Mouse (Mus musculus): ENCODE measurements around the gene Tll1. TPM values are rescaled to one million over a fixed set of nuclear protein-coding genes. Genes with fewer than 3 reads are reported as not detected.

The Tll1 gene
- polyA plus RNA-seq, 1 experiment from 2014 or later, result 2.1 TPM

DNA sequence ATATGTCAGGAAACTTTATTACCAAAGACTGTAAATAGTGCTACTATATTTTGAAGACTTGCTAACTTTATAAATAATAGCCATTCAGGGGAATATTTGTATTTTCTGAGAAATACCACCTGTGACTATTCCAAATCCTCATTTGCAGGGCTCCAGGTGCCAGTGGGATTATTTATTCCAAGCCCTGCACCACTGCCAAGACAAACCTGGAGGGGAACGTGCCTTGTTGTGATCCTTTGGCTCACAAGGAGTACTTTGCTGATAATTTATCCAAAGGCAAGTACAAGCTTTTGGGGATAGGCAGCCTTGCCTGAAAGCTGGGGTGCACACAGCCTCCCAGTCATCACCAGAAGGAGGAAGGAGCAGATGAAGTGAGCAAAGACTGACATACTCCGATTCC is 32.3 kb downstream of the Tll1 start:
- Histone ChIP-seq H3K9ac (ENCODE audit: low read depth, low read length) (no peak overlapping the region), H3K4me2 (ENCODE audit: low read depth, low read length) (no peak overlapping the region), H3K27ac (replicated peaks; ENCODE audit: low read depth, low read length) (no peak overlapping the region), H3K9me3 (ENCODE audit: control insufficient read depth, low read length) (no peaks in the 10 kb centered on the region), H3K27me3 (replicated peaks; ENCODE audit: control insufficient read depth, insufficient read depth, low read length) (no peaks in the 10 kb centered on the region), H3K4me3 (ENCODE audit: low read depth, low read length) (no peak overlapping the region), H3K36me3 (ENCODE audit: control insufficient read depth, insufficient read depth, low read length) (no peaks in the 10 kb centered on the region), H3K4me1 (ENCODE audit: control insufficient read depth, insufficient read depth, low read length) (no peaks in the 10 kb centered on the region)
- DNase-seq (ENCODE audit: low spot score) (no peak), ATAC-seq (ENCODE audit: low read depth) (no peak)
- WGBS, result 68% methylated on average over 2 of the region's 2 CpGs

DNA sequence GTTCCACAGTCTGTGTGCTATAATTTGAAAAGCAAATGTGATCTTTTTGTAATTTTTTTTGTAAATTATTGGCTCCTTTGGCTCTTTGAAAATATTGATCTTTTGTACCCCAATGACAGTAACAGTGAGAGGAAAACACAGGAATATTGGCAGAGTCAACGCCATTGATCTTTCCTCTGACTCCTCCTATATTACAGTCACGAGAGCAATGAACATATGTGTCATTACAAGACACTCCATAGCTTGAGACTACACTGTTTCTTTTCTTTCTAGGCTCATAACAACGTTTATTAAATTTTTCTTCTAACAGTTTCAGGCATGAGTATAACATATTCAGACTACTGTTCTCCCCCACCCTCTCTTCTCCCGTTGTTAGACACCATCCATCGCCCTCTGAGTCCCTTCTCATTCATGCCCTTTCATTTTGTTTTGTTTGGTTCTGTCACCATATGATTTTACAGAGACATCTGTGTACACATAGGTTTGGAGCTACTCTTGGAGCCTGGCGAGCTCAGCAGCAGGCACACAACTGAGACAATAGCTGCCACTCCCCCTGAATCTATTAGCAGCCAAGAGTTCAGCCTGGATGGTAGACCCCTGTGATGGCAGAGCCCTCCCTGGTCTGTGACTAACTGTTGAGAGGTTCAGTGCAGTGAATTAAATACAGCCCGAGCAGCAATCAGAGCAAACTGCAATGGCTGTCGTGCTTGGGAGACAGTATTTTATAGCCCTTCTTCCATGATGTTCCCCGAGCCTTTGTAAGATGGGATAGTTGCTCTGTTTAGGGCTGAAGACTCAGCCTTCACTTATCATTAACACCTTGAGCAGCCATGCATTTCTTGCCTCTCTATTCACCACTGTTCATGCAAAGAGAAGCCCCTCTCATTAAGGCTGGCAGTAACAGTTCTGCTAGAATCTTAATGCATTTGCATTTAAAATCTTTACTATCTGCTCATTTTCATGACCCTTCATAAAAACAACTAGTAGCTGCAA is 52.9 kb downstream of the Tll1 start:
- H3K4me2 ChIP-seq (ENCODE audit: low read depth, low read length), result no peak overlapping the region
- DNase-seq (ENCODE audit: low spot score) (peak; percentile 12), ATAC-seq (ENCODE audit: low read depth) (no peak)
- no peaks in the 10 kb centered on the region for H3K27me3 ChIP-seq (replicated peaks; ENCODE audit: control insufficient read depth, insufficient read depth, low read length)
- no peaks in the 10 kb centered on the region for H3K4me1 ChIP-seq (ENCODE audit: control insufficient read depth, insufficient read depth, low read length)
- H3K4me3 ChIP-seq (ENCODE audit: low read depth, low read length), result no peak overlapping the region
- no peak overlapping the region for H3K27ac ChIP-seq (replicated peaks; ENCODE audit: low read depth, low read length)
- no peak overlapping the region for H3K9ac ChIP-seq (ENCODE audit: low read depth, low read length)
- H3K9me3 ChIP-seq (ENCODE audit: control insufficient read depth, low read length), result no peaks in the 10 kb centered on the region
- 61% methylated on average over 9 of the region's 9 CpGs for WGBS
- no peaks in the 10 kb centered on the region for H3K36me3 ChIP-seq (ENCODE audit: control insufficient read depth, insufficient read depth, low read length)

DNA sequence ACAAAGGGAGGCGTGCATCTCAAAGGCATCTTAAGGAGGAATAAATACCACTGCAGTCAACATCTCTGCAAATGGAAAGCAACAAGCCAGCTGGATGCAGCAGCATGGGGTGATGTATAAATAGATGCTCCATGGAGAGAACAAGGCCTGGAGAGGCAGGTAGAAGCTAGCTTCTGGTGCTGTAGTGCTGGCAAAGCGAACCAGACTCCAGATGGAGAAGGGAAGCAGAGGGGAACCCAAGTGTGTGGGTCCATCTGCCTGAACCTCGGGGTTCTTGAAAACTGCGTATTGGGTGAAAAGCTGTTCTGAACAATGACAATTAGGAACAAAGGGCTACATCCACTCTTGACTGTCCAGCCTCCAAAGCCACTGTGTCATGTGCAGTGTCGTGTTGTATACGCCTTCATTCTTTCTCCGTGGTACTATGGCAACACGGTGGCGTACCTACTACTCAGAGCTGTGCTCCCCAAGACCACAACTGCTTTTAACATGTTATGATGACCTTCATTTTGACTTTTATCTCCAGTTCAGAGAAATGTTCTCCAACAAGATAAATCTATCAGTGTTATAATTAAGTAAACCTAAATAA is 53.8 kb downstream of the Tll1 start:
- no peak overlapping the region for H3K27ac ChIP-seq (replicated peaks; ENCODE audit: low read depth, low read length)
- H3K4me3 ChIP-seq (ENCODE audit: low read depth, low read length), result no peak overlapping the region
- no peaks in the 10 kb centered on the region for H3K36me3 ChIP-seq (ENCODE audit: control insufficient read depth, insufficient read depth, low read length)
- ATAC-seq (ENCODE audit: low read depth) (no peak), DNase-seq (ENCODE audit: low spot score) (no peak)
- H3K27me3 ChIP-seq (replicated peaks; ENCODE audit: control insufficient read depth, insufficient read depth, low read length), result no peaks in the 10 kb centered on the region
- H3K4me1 ChIP-seq (ENCODE audit: control insufficient read depth, insufficient read depth, low read length), result no peaks in the 10 kb centered on the region
- 73% methylated on average over 9 of the region's 9 CpGs for WGBS
- no peak overlapping the region for H3K4me2 ChIP-seq (ENCODE audit: low read depth, low read length)
- H3K9ac ChIP-seq (ENCODE audit: low read depth, low read length), result no peak overlapping the region
- H3K9me3 ChIP-seq (ENCODE audit: control insufficient read depth, low read length), result no peaks in the 10 kb centered on the region

DNA sequence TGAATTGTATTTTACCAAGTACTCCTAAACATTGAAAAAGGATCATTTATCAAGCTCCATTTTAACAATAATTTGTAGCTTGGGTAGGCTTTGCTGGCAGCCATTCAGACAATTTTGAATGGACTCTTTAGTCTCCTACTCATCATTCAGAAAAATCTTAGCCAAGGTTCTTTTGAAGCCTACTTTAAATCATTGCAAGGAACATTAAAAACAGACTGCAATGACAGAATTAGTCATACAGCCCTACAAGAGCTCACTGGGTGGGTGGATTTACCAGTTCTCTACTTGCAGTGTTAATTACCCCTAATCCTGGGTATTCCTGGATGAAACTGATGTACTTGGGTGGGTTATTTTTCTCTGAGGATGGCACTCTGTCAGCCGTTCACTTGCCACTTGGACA is 69.5 kb downstream of the Tll1 start:
- no peak for ATAC-seq (ENCODE audit: low read depth)
- no peak overlapping the region for H3K9ac ChIP-seq (ENCODE audit: low read depth, low read length)
- no peak overlapping the region for H3K4me3 ChIP-seq (ENCODE audit: low read depth, low read length)
- H3K9me3 ChIP-seq (ENCODE audit: control insufficient read depth, low read length), result no peaks in the 10 kb centered on the region
- 68% methylated on average over 1 of the region's 1 CpGs for WGBS
- DNase-seq (ENCODE audit: low spot score), result no peak
- no peak overlapping the region for H3K4me2 ChIP-seq (ENCODE audit: low read depth, low read length)
- H3K36me3 ChIP-seq (ENCODE audit: control insufficient read depth, insufficient read depth, low read length), result no peaks in the 10 kb centered on the region
- no peak overlapping the region for H3K27ac ChIP-seq (replicated peaks; ENCODE audit: low read depth, low read length)
- no peaks in the 10 kb centered on the region for H3K4me1 ChIP-seq (ENCODE audit: control insufficient read depth, insufficient read depth, low read length)
- H3K27me3 ChIP-seq (replicated peaks; ENCODE audit: control insufficient read depth, insufficient read depth, low read length), result no peaks in the 10 kb centered on the region

DNA sequence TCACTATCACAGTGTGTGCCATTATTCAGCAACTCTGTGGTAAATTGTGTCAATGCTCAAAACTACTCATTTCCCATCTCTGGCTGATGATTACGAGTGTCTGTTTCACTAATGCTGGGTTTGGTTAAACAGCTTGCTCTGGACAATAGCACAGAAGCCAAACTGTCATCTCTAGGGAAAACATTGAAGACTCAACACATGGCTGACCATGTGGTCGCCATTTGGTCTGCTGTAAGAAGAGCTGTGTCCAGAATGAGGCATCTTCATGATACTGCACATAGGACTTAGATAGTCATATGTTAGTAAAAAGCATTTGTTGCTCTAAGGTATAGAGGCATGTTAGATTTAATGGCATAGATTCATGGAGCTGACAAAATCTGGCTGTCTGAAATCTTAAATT is 98.9 kb downstream of the Tll1 start:
- H3K36me3 ChIP-seq (ENCODE audit: control insufficient read depth, insufficient read depth, low read length), result no peaks in the 10 kb centered on the region
- DNase-seq (ENCODE audit: low spot score), result no peak
- H3K27me3 ChIP-seq (replicated peaks; ENCODE audit: control insufficient read depth, insufficient read depth, low read length), result no peaks in the 10 kb centered on the region
- H3K9me3 ChIP-seq (ENCODE audit: control insufficient read depth, low read length), result no peaks in the 10 kb centered on the region
- no peak overlapping the region for H3K4me2 ChIP-seq (ENCODE audit: low read depth, low read length)
- no peak overlapping the region for H3K9ac ChIP-seq (ENCODE audit: low read depth, low read length)
- ATAC-seq (ENCODE audit: low read depth), result no peak
- WGBS, result 68% methylated on average over 2 of the region's 2 CpGs
- H3K4me3 ChIP-seq (ENCODE audit: low read depth, low read length), result no peak overlapping the region
- no peak overlapping the region for H3K27ac ChIP-seq (replicated peaks; ENCODE audit: low read depth, low read length)
- no peaks in the 10 kb centered on the region for H3K4me1 ChIP-seq (ENCODE audit: control insufficient read depth, insufficient read depth, low read length)

DNA sequence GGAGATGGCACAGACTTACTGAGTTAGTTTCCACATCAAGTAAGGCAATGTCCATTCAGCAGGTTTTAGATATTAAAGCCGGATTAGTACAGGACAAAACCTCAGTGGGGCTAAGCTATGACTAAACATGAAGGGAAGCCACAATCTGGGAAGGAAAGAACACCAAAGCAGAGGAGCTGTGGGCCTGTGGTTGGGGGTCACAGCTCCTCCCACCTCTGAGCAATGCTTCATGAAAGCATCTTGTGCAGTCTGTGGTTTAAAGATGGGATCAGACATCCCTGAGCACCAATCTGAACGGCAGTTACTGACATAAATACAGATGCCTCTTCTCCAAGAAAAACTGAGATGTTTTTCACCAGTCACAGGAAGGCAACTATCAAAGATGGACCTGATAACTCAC is 132.7 kb downstream of the Tll1 start:
- Histone ChIP-seq H3K4me1 (ENCODE audit: control insufficient read depth, insufficient read depth, low read length) (no peaks in the 10 kb centered on the region; the same call in 1 of the 2 replicates), H3K9me3 (ENCODE audit: control insufficient read depth, low read length) (no peaks in the 10 kb centered on the region), H3K4me2 (ENCODE audit: low read depth, low read length) (no peak overlapping the region), H3K27me3 (replicated peaks; ENCODE audit: control insufficient read depth, insufficient read depth, low read length) (no peaks in the 10 kb centered on the region), H3K9ac (ENCODE audit: low read depth, low read length) (no peak overlapping the region), H3K27ac (replicated peaks; ENCODE audit: low read depth, low read length) (no peak overlapping the region), H3K4me3 (ENCODE audit: low read depth, low read length) (no peak overlapping the region), H3K36me3 (ENCODE audit: control insufficient read depth, insufficient read depth, low read length) (no peaks in the 10 kb centered on the region)
- no peak for ATAC-seq (ENCODE audit: low read depth)
- 60% methylated on average over 2 of the region's 2 CpGs for WGBS
- DNase-seq (ENCODE audit: low spot score), result no peak

DNA sequence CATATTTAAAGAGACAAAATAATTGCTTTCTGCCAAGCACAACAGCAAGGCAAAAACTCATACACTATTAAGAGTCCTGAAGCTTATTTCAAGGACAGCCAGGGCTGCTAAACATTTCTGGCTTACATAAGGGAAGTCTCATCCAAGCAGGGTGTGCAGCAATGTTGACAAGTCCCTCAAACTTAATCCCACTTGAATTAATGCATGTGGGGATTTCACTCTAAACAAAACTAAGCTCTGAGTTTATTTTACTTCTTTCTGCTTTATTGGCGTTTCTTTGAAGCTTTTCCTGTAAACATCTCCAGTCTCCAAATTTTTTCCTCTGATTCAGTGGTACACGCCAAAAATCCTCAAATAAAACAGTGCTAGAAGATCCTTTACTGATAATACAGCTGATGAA is 146.2 kb downstream of the Tll1 start:
- ATAC-seq (ENCODE audit: low read depth) (no peak), DNase-seq (ENCODE audit: low spot score) (peak; percentile 25)
- H3K4me2 ChIP-seq (ENCODE audit: low read depth, low read length), result no peak overlapping the region
- H3K27ac ChIP-seq (replicated peaks; ENCODE audit: low read depth, low read length), result no peak overlapping the region
- no peak overlapping the region for H3K4me3 ChIP-seq (ENCODE audit: low read depth, low read length)
- H3K27me3 ChIP-seq (replicated peaks; ENCODE audit: control insufficient read depth, insufficient read depth, low read length), result no peaks in the 10 kb centered on the region
- WGBS, result 46% methylated on average over 2 of the region's 2 CpGs
- no peak overlapping the region for H3K9ac ChIP-seq (ENCODE audit: low read depth, low read length)
- H3K4me1 ChIP-seq (ENCODE audit: control insufficient read depth, insufficient read depth, low read length), result no peaks in the 10 kb centered on the region
- H3K36me3 ChIP-seq (ENCODE audit: control insufficient read depth, insufficient read depth, low read length), result no peaks in the 10 kb centered on the region
- H3K9me3 ChIP-seq (ENCODE audit: control insufficient read depth, low read length), result no peaks in the 10 kb centered on the region

DNA sequence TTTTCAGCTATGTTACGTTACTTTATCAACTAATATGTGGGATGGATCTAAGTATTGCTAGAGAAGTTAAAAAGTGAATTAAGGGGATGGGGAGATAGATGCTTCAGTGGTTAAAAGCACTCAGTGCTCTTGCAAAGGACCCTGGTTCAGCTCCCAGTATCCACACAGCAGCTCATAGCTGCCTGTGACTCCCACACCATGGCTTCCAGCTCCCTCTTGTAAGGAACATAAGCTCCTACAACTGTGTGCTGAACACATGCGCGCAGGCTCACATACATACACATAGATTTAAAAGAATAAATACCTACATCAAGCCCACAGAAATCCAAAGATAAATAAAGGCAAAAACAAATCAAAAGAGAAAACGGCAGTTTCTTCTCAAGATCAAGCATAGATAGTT is 148.5 kb downstream of the Tll1 start:
- no peak overlapping the region for H3K4me3 ChIP-seq (ENCODE audit: low read depth, low read length)
- DNase-seq (ENCODE audit: low spot score) (no peak), ATAC-seq (ENCODE audit: low read depth) (no peak)
- WGBS, result 82% methylated on average over 4 of the region's 4 CpGs
- no peak overlapping the region for H3K27ac ChIP-seq (replicated peaks; ENCODE audit: low read depth, low read length)
- no peaks in the 10 kb centered on the region for H3K36me3 ChIP-seq (ENCODE audit: control insufficient read depth, insufficient read depth, low read length)
- H3K4me1 ChIP-seq (ENCODE audit: control insufficient read depth, insufficient read depth, low read length), result no peaks in the 10 kb centered on the region
- H3K27me3 ChIP-seq (replicated peaks; ENCODE audit: control insufficient read depth, insufficient read depth, low read length), result no peaks in the 10 kb centered on the region
- H3K4me2 ChIP-seq (ENCODE audit: low read depth, low read length), result no peak overlapping the region
- no peaks in the 10 kb centered on the region for H3K9me3 ChIP-seq (ENCODE audit: control insufficient read depth, low read length)
- H3K9ac ChIP-seq (ENCODE audit: low read depth, low read length), result no peak overlapping the region

Measured in embryonic facial prominence, embryonic 14.5 days (tissue).